ENCODE assay signal across 20 mouse cellular contexts in genomic region chr7:6849495-6849894, GRCm38 (mm10).
A peak's percentile ranks its signal among the peaks of the same experiment; 100 is the strongest.
DNase-seq lines count a peak whose midpoint lies in the region; ATAC-seq lines count a peak whose summit lies in the region.
"Had no signal": no experiment of that assay in that cellular context is flagged by ENCODE, and none has a peak within 500 bp of the region (broad histone marks: within the 10 kb centered on the region; RNA-seq: fewer than 3 reads in every experiment).

No protein-coding gene starts in this region.

- peaks cover 14% of the 10 kb centered on the region for H3K4me1 ChIP-seq in heart, embryonic 10.5 days
- H3K4me1 ChIP-seq in kidney, embryonic 14.5 days (ENCODE audit: control insufficient read depth, insufficient read depth, low read length) = peaks cover 10% of the 10 kb centered on the region
- H3K4me1 ChIP-seq in liver, embryonic 11.5 days (replicated peaks; ENCODE audit: control insufficient read depth, insufficient read depth, low read length) = no peaks in the 10 kb centered on the region; the same call in 1 of the 2 replicates

- peak; percentile 91 for ATAC-seq in kidney, embryonic 14.5 days (ENCODE audit: low FRiP score, low TSS enrichment)
- ATAC-seq in liver, embryonic 11.5 days (replicated peaks; ENCODE audit: low FRiP score) = peak; percentile 72; the same call in 1 of the 2 replicates
- ATAC-seq: forebrain, embryonic 16.5 days; hindbrain, postnatal 0 days had no signal

- no peak overlapping the region for H3K4me3 ChIP-seq in heart, embryonic 10.5 days
- no peak overlapping the region for H3K4me3 ChIP-seq in kidney, embryonic 14.5 days (ENCODE audit: low read length)
- H3K4me3 ChIP-seq in liver, embryonic 11.5 days (ENCODE audit: low read depth, low read length) = no peak overlapping the region
- H3K4me3 ChIP-seq: embryonic facial prominence, embryonic 13.5 days; forebrain, embryonic 12.5 days; heart, embryonic 13.5 days; hindbrain, embryonic 13.5 days had no signal

- H3K27ac ChIP-seq in heart, embryonic 10.5 days = no peak overlapping the region
- H3K27ac ChIP-seq in kidney, embryonic 14.5 days (ENCODE audit: low read depth, low read length) = no peak overlapping the region; the same call in 1 of the 2 replicates
- no peak overlapping the region for H3K27ac ChIP-seq in liver, embryonic 11.5 days (ENCODE audit: low read depth, low read length)
- H3K27ac ChIP-seq: embryonic facial prominence, embryonic 13.5 days; forebrain, embryonic 12.5 days; heart, embryonic 13.5 days; hindbrain, embryonic 13.5 days; hindbrain, postnatal 0 days had no signal

- H3K36me3 ChIP-seq in heart, embryonic 10.5 days = no peaks in the 10 kb centered on the region
- H3K36me3 ChIP-seq in kidney, embryonic 14.5 days (ENCODE audit: control insufficient read depth, insufficient read depth, low read length) = no peaks in the 10 kb centered on the region
- no peaks in the 10 kb centered on the region for H3K36me3 ChIP-seq in liver, embryonic 11.5 days (ENCODE audit: control insufficient read depth, insufficient read depth, low read length)
- H3K36me3 ChIP-seq: embryonic facial prominence, embryonic 13.5 days; forebrain, embryonic 12.5 days; heart, embryonic 13.5 days; hindbrain, embryonic 13.5 days had no signal

- no peak overlapping the region for H3K9ac ChIP-seq in kidney, embryonic 14.5 days (ENCODE audit: low read depth, low read length)
- H3K9ac ChIP-seq in liver, embryonic 11.5 days (ENCODE audit: low read depth, low read length) = no peak overlapping the region
- H3K9ac ChIP-seq: embryonic facial prominence, embryonic 13.5 days; forebrain, embryonic 12.5 days; heart, embryonic 13.5 days; hindbrain, embryonic 13.5 days had no signal

- H3K27me3 ChIP-seq in heart, embryonic 10.5 days (ENCODE audit: insufficient read depth, poor library complexity, severe bottlenecking) = no peaks in the 10 kb centered on the region
- no peaks in the 10 kb centered on the region for H3K27me3 ChIP-seq in kidney, embryonic 14.5 days (ENCODE audit: control insufficient read depth, insufficient read depth, low read length)
- no peaks in the 10 kb centered on the region for H3K27me3 ChIP-seq in liver, embryonic 11.5 days (replicated peaks; ENCODE audit: control insufficient read depth, insufficient read depth, low read length)
- H3K27me3 ChIP-seq: embryonic facial prominence, embryonic 13.5 days; forebrain, embryonic 12.5 days; heart, embryonic 13.5 days; hindbrain, embryonic 13.5 days had no signal

- intact Hi-C loops in heart, postnatal 25 days (cut with DNase I) = no loop called here

- H3K9me3 ChIP-seq in heart, embryonic 10.5 days = no peaks in the 10 kb centered on the region
- no peaks in the 10 kb centered on the region for H3K9me3 ChIP-seq in kidney, embryonic 14.5 days (ENCODE audit: control insufficient read depth, low read length)
- H3K9me3 ChIP-seq in liver, embryonic 11.5 days (ENCODE audit: control insufficient read depth, low read length) = no peaks in the 10 kb centered on the region
- H3K9me3 ChIP-seq: embryonic facial prominence, embryonic 13.5 days; forebrain, embryonic 12.5 days; heart, embryonic 13.5 days; hindbrain, embryonic 13.5 days had no signal

- no peak overlapping the region for H3K4me2 ChIP-seq in kidney, embryonic 14.5 days (replicated peaks; ENCODE audit: low read depth, low read length)
- no peak overlapping the region for H3K4me2 ChIP-seq in liver, embryonic 11.5 days
- H3K4me2 ChIP-seq: embryonic facial prominence, embryonic 13.5 days; forebrain, embryonic 12.5 days; heart, embryonic 13.5 days; hindbrain, embryonic 13.5 days had no signal

- peak; percentile 75 for DNase-seq in heart, embryonic 10.5 days (ENCODE audit: low spot score)
- DNase-seq in heart, postnatal 25 days (ENCODE audit: low spot score) = no peak
- no peak for DNase-seq in kidney, adult 11 months
- DNase-seq in liver, embryonic 11.5 days (ENCODE audit: low spot score) = no peak
- DNase-seq in liver = no peak
- DNase-seq in yolk sac, embryonic 10.5 days (ENCODE audit: low spot score) = peak; percentile 27
- DNase-seq in frontal cortex, postnatal 25 days (ENCODE audit: low spot score in 2 of 2) = no peak
- DNase-seq: adrenal gland, adult 2 months; adrenal gland, postnatal 25 days; cerebellum, adult 18-20 months; cerebellum, adult 9-11 months; cerebellum, postnatal 36 days; gastrocnemius, postnatal 14 days had no signal

- 45% methylated on average over 3 of the region's 3 CpGs for WGBS in heart, embryonic 10.5 days
- WGBS in kidney, embryonic 14.5 days = 27% methylated on average over 3 of the region's 3 CpGs
- WGBS in liver, embryonic 11.5 days = 46% methylated on average over 3 of the region's 3 CpGs

Comparison
In these comparisons a context has a peak if more than half of its experiments do, and no peak if none do; other contexts are left out.
1. DNase-seq: peak in heart, embryonic 10.5 days (single experiment) and yolk sac, embryonic 10.5 days (single experiment); none in heart, postnatal 25 days (single experiment), kidney, adult 11 months (single experiment), liver, embryonic 11.5 days (single experiment), liver (single experiment) and frontal cortex, postnatal 25 days (0 of 2).